ENCODE assay signal across 9 mouse cellular contexts in the genomic region with DNA sequence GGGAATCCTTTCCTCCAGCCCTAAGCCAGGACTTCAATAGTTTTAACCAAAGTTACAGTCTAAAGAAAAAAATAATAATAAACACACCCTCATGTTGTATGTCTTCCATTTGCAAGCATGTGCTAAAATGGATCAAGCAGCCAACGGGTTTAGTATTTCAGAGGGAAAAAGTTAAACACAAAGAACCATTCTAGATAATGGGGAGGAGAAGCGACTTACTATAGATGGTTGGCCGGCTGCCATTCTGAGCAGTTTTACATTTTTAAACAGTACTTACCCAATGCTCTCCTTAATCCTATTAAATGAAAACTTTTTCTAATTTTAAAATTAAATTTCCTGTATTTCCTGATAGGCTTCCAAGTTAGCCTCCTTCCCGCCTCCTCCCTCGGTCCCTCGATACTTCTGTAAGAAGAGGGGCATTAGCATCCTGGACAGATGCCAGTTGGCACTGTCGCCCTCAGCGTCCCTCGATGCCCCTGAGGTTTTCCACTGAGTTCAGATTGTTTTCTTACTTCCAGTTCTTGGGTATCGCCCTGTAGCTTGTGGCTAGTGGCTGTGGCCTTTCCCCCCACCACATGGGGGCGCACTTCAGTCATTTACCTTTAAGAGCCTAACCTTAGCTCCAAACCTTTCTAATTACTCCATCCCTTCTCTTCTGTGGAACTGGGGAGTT.
DNase-seq lines count a peak whose midpoint lies in the region; ATAC-seq and TF ChIP-seq lines count a peak whose summit lies in the region.
"Had no signal": no experiment of that assay in that cellular context is flagged by ENCODE, and none has a peak within 500 bp of the region (broad histone marks: within the 10 kb centered on the region; RNA-seq: fewer than 3 reads in every experiment).

No protein-coding gene starts in this region.

- no peaks in the 10 kb centered on the region for H3K9me3 ChIP-seq in liver, embryonic 12.5 days (replicated peaks)
- H3K9me3 ChIP-seq in MEL (replicated peaks; ENCODE audit: insufficient read depth, low read length) = no peaks in the 10 kb centered on the region
- H3K9me3 ChIP-seq in midbrain, embryonic 16.5 days (replicated peaks; ENCODE audit: control insufficient read depth, low read length, poor library complexity, severe bottlenecking) = no peaks in the 10 kb centered on the region
- H3K9me3 ChIP-seq: neural tube, embryonic 12.5 days had no signal

- H3K27me3 ChIP-seq in liver, embryonic 12.5 days (replicated peaks) = no peaks in the 10 kb centered on the region
- H3K27me3 ChIP-seq in MEL (ENCODE audit: control insufficient read depth in 1 of 2, insufficient read depth in 2 of 2, low read length in 2 of 2) = no peaks in the 10 kb centered on the region; a peak in 1 of 4 replicates
- H3K27me3 ChIP-seq in midbrain, embryonic 16.5 days (ENCODE audit: control insufficient read depth, insufficient read depth, low read depth, low read length) = no peaks in the 10 kb centered on the region
- H3K27me3 ChIP-seq: neural tube, embryonic 12.5 days had no signal

- no peak for TF ChIP-seq EP300 in MEL (IDR thresholded peaks at IDR 0.05; ENCODE audit: low read depth in 1 of 2, low read length in 2 of 2)

- no peaks in the 10 kb centered on the region for H3K79me2 ChIP-seq in MEL (ENCODE audit: control insufficient read depth, insufficient read depth, low read length, poor library complexity)

- no peaks in the 10 kb centered on the region for H3K4me1 ChIP-seq in liver, embryonic 12.5 days
- no peaks in the 10 kb centered on the region for H3K4me1 ChIP-seq in MEL (ENCODE audit: control insufficient read depth in 1 of 2, insufficient read depth in 2 of 2, low read length in 2 of 2)
- no peaks in the 10 kb centered on the region for H3K4me1 ChIP-seq in midbrain, embryonic 16.5 days (ENCODE audit: control insufficient read depth, insufficient read depth, low read length)
- H3K4me1 ChIP-seq: neural tube, embryonic 12.5 days had no signal

- intact Hi-C loops in gastrocnemius, postnatal 14 days (cut with DNase I; ENCODE audit: low total_unique reads) = loop anchor here (10.0 kb wide), 1 partner anchor 198 kb away; no protein-coding TSS in a partner anchor

- H3K4me3 ChIP-seq in liver, embryonic 12.5 days = no peak overlapping the region
- H3K4me3 ChIP-seq in MEL (ENCODE audit: control insufficient read depth in 1 of 2, insufficient read depth in 1 of 2, low read depth in 2 of 2, low read length in 2 of 2) = no peak overlapping the region
- H3K4me3 ChIP-seq in midbrain, embryonic 16.5 days (ENCODE audit: low read depth, low read length) = no peak overlapping the region
- H3K4me3 ChIP-seq: neural tube, embryonic 12.5 days had no signal

- H3K4me2 ChIP-seq in liver, embryonic 12.5 days = no peak overlapping the region
- no peak overlapping the region for H3K4me2 ChIP-seq in midbrain, embryonic 16.5 days (ENCODE audit: low read length)
- H3K4me2 ChIP-seq: neural tube, embryonic 12.5 days had no signal

- no peak for TF ChIP-seq POLR2A in MEL (IDR thresholded peaks at IDR 0.05; ENCODE audit: control insufficient read depth in 1 of 2, insufficient read depth in 1 of 2, low read depth in 1 of 2, low read length in 2 of 2, poor library complexity in 1 of 2)

- 62% methylated on average over 11 of the region's 11 CpGs for WGBS in liver, embryonic 12.5 days (ENCODE audit: insufficient replicate concordance)
- 57% methylated on average over 11 of the region's 11 CpGs for WGBS in midbrain, embryonic 16.5 days

- ATAC-seq in liver, embryonic 12.5 days = no peak
- ATAC-seq in midbrain, embryonic 16.5 days = peak; percentile 75
- no peak for ATAC-seq in erythroblast, adult 5-6 weeks (replicated peaks; ENCODE audit: low FRiP score, poor library complexity, severe bottlenecking)

- peak; percentile 63 for TF ChIP-seq RAD21 in MEL (IDR thresholded peaks at IDR 0.05; ENCODE audit: low read depth, low read length)

- H3K9ac ChIP-seq in liver, embryonic 12.5 days = no peak overlapping the region
- no peak overlapping the region for H3K9ac ChIP-seq in MEL (ENCODE audit: control insufficient read depth, low read depth, low read length, poor library complexity, severe bottlenecking)
- no peak overlapping the region for H3K9ac ChIP-seq in midbrain, embryonic 16.5 days (ENCODE audit: low read depth, low read length)
- H3K9ac ChIP-seq: neural tube, embryonic 12.5 days had no signal

- DNase-seq in liver = peak; percentile 44
- DNase-seq in MEL (ENCODE audit: low read depth, low spot score) = peak; percentile 64
- peak; percentile 39 for DNase-seq in c-Kit-positive CD71-negative TER-119-negative erythroid progenitor cells, embryonic 14.5 days (ENCODE audit: low read depth)
- DNase-seq in gastrocnemius, postnatal 14 days = peak; percentile 52
- DNase-seq in layer of hippocampus, postnatal 14 days (ENCODE audit: low spot score in 2 of 2) = peak; percentile 22 to 47

- TF ChIP-seq CTCF in MEL (IDR thresholded peaks at IDR 0.05 in 2 of 3, conservative IDR thresholded peaks at IDR 0.05 in 1 of 3; ENCODE audit: control insufficient read depth in 1 of 3, insufficient read depth in 1 of 3, low read depth in 2 of 3, low read length in 3 of 3, poor library complexity in 1 of 3, severe bottlenecking in 1 of 3) = peak; percentile 75 to 79 (median 76)

- H3K36me3 ChIP-seq in liver, embryonic 12.5 days = no peaks in the 10 kb centered on the region
- no peaks in the 10 kb centered on the region for H3K36me3 ChIP-seq in MEL (ENCODE audit: control insufficient read depth in 1 of 2, insufficient read depth in 2 of 2, low read length in 2 of 2)
- no peaks in the 10 kb centered on the region for H3K36me3 ChIP-seq in midbrain, embryonic 16.5 days (ENCODE audit: control insufficient read depth, insufficient read depth, low read length)
- H3K36me3 ChIP-seq: neural tube, embryonic 12.5 days had no signal

- H3K27ac ChIP-seq in liver, embryonic 12.5 days = no peak overlapping the region
- H3K27ac ChIP-seq in MEL (ENCODE audit: control insufficient read depth, low read depth, low read length) = no peak overlapping the region
- H3K27ac ChIP-seq in midbrain, embryonic 16.5 days (ENCODE audit: low read length) = no peak overlapping the region
- H3K27ac ChIP-seq: neural tube, embryonic 12.5 days had no signal

TF ChIP-seq in MEL, 35 proteins besides CTCF, POLR2A, EP300 and RAD21:
- TF ChIP-seq ELF1 (IDR thresholded peaks at IDR 0.05; ENCODE audit: low read depth, low read length) = no peak
- TF ChIP-seq ZKSCAN1 (IDR thresholded peaks at IDR 0.05; ENCODE audit: low read depth, low read length) = no peak
- TF ChIP-seq SMC3 (IDR thresholded peaks at IDR 0.05; ENCODE audit: low read depth, low read length) = peak; percentile 84
- TF ChIP-seq ZC3H11A (IDR thresholded peaks at IDR 0.05; ENCODE audit: low read depth, low read length) = peak; percentile 52
- TF ChIP-seq JUND (IDR thresholded peaks at IDR 0.05; ENCODE audit: low read depth, low read length) = no peak
